Mouse (Mus musculus) midbrain, embryonic 14.5 days (tissue): ENCODE measurements at regions not wholly inside any gene's neighbourhood (a gene's known extent, or its start where the extent isn't known, plus 50 kb on each side); places are given as distances from the start of the nearest gene placed in this dataset.

Experiments used
- ATAC-seq: fragments of 200-750 bp; cut with Nextera tagmentation; 2 replicates; pipeline ENCODE4 v1.8.0; 2017; ENCODE audit warnings: moderate number of reproducible peaks, moderate library complexity; ENCODE audit not compliant: low FRiP score, low TSS enrichment
- DNase-seq: peaks from one replicate; pipeline ENCODE4 v3.0.0-alpha.2; 2015
- H3K27ac ChIP-seq: fragments of 300-500 bp; sonication (generic); replicated peaks from 2 replicates; pipeline ENCODE4 v1.5.1; 2014; ENCODE audit warnings: mild to moderate bottlenecking, low read depth, low read length, moderate library complexity
- H3K27me3 ChIP-seq: fragments of 300-500 bp; sonication (generic); 2 replicates; pipeline ENCODE4 v1.6.1; 2014; ENCODE audit warnings: low read length, control low read depth, mixed read lengths; ENCODE audit not compliant: control insufficient read depth, insufficient read depth
- H3K36me3 ChIP-seq: fragments of 300-500 bp; sonication (generic); 2 replicates; pipeline ENCODE4 v1.6.1; 2014; ENCODE audit warnings: low read length, control low read depth; ENCODE audit not compliant: control insufficient read depth, insufficient read depth
- H3K4me1 ChIP-seq: fragments of 300-500 bp; sonication (generic); 2 replicates; pipeline ENCODE4 v1.6.1; 2014; ENCODE audit warnings: mild to moderate bottlenecking, antibody characterized with exemption, low read length, control low read depth; ENCODE audit not compliant: control insufficient read depth, insufficient read depth
- H3K4me2 ChIP-seq: fragments of 300-500 bp; sonication (generic); 2 replicates; pipeline ENCODE4 v1.6.1; 2014; ENCODE audit warnings: mild to moderate bottlenecking, low read length, moderate library complexity
- H3K4me3 ChIP-seq: fragments of 300-500 bp; sonication (generic); replicated peaks from 2 replicates; pipeline ENCODE4 v1.5.1; 2014; ENCODE audit warnings: low read depth, low read length
- H3K9ac ChIP-seq: fragments of 300-500 bp; sonication (generic); replicated peaks from 2 replicates; pipeline ENCODE4 v1.6.1; 2014; ENCODE audit warnings: mild to moderate bottlenecking, low read length, moderate library complexity
- H3K9me3 ChIP-seq: fragments of 300-500 bp; sonication (generic); 2 replicates; pipeline ENCODE4 v1.6.1; 2016; ENCODE audit warnings: low read length, control low read depth, mixed read lengths; ENCODE audit not compliant: control insufficient read depth
- WGBS: fragments of 180-500 bp; shearing (Covaris S2); extraction: QIAGEN DNeasy Blood & Tissue Kit; methylation state at CpG from one replicate; pipeline ENCODE4 v1.1.7; 2014; 5-methylcytosine and 5-hydroxymethylcytosine counted together

DNA sequence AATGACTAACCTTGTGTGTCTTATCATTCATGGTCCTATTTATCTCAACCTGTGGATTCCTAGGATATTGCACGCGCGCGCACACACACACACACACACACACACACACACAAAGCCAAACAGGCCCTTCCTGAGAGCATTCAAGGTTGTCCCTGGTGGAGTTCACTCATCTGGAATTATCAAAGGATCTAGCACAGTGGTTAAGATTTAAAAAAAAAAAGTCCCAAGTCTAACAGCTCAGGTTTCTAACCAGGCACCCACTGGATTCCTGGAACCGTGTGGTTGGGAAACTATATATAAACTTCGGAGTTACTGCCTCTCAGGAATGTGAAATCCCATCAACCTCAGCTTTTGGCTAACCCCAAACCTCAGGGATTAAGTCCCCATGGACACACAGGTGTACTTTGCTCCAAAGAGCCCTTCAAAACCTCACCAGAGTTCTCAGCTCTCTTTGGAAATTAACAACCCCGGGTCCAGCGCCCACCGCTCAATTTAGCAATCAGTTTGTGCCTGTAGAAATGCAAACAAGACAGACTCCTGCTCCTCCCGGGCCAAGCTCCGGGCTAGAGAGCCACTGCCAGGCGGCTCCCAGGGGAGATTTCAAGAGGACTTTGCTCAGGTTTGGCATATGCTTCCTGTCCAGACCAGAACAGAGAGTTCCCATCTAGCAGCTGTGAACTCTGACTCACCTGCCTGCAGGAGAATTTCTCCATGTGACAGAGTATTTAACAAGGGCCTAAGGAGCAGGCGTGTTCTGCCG, 320.1 kb upstream of the Jarid2 start:
- Histone ChIP-seq H3K4me3 (no peak overlapping the region), H3K27ac (no peak overlapping the region), H3K9me3 (no peaks in the 10 kb centered on the region), H3K27me3 (no peaks in the 10 kb centered on the region), H3K4me1 (no peaks in the 10 kb centered on the region), H3K9ac (no peak overlapping the region), H3K4me2 (no peak overlapping the region), H3K36me3 (no peaks in the 10 kb centered on the region)
- 75% methylated on average over 14 of the region's 14 CpGs for WGBS
- no peak for ATAC-seq
- DNase-seq, result no peak

DNA sequence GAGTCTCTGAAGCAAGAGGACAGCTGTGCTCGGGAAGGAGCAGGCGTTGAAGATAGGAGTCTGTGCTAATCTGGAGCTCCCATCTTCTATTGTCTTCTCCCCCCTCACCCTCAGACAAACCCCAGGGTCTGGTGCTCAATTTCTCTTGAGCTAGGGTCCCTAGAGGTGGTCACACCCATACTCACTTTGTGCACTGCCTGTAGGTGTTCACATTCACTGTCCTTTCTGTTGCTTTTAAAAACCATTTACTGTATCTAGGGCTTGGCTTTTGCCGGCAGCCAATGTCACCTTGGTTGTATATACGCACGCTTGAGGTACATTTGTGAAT, 319.6 kb upstream of the Jarid2 start:
- WGBS, result 88% methylated on average over 5 of the region's 5 CpGs
- Histone ChIP-seq H3K27me3 (no peaks in the 10 kb centered on the region), H3K4me2 (no peak overlapping the region), H3K9me3 (no peaks in the 10 kb centered on the region), H3K9ac (no peak overlapping the region), H3K4me3 (no peak overlapping the region), H3K36me3 (no peaks in the 10 kb centered on the region), H3K27ac (no peak overlapping the region), H3K4me1 (no peaks in the 10 kb centered on the region)
- DNase-seq, result no peak
- ATAC-seq, result no peak

DNA sequence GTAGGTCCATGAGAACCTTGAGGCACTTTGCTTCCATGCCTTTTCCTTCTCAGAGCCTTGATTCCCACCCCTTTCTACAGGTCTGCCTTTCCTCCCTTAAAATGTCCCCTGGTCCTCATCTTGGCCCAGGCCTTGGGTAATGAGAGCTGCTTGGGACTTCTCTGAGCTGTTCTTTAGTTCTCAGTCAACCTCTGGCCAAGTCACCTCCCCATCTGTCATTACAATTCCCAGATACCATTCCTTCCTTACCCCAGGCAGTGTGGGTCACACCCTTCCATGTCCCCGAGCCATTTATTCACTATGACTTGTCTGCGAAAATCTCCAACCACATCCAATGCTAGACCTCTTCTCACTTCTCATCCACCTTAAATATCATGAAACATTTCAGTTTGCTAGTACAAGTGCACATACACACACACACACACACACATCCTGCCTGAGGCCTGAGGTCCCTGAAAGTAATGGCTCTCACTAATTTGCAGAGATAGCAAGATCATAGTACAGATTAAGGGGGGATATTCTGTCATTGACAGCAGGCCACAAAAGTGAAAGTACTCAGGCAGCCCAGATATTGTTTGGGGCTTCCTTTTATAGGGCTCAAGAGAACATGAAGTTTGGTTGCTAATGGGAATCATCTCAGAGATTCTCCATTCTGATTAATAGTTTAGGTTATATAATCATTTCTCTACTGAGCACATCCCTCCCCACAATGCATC, 317.3 kb upstream of the Jarid2 start:
- Histone ChIP-seq H3K27me3 (no peaks in the 10 kb centered on the region), H3K4me2 (no peak overlapping the region), H3K27ac (no peak overlapping the region), H3K36me3 (no peaks in the 10 kb centered on the region), H3K4me1 (0 out of 2 replicates have a peak, but pooled peaks cover under 1% of the 10 kb centered on the region), H3K9me3 (no peaks in the 10 kb centered on the region), H3K9ac (no peak overlapping the region), H3K4me3 (no peak overlapping the region)
- no peak for DNase-seq
- 94% methylated on average over 2 of the region's 2 CpGs for WGBS
- no peak for ATAC-seq

DNA sequence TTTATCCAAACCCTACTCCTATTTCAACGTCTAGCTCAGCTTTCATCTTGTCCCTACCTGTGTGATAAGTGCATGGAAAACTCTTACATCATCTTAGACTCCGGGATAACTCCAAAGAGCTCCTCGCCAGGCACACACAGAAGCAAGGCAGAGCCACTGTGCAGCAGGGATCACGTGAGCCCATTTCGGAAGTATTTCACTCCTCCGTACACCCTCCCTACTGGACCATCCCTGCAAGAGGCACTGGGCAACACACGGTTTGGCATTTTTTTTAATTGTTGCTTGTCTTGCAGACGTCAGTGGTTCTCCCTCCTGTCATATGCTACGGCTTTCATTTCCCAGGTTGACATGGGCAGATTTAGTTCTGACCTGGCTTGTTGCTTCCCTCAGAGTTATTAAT, 316.0 kb upstream of the Jarid2 start:
- Histone ChIP-seq H3K27ac (no peak overlapping the region), H3K9ac (no peak overlapping the region), H3K27me3 (no peaks in the 10 kb centered on the region), H3K4me1 (0 out of 2 replicates have a peak, but pooled peaks cover 5% of the 10 kb centered on the region), H3K9me3 (no peaks in the 10 kb centered on the region), H3K4me2 (no peak overlapping the region), H3K36me3 (no peaks in the 10 kb centered on the region), H3K4me3 (no peak overlapping the region)
- WGBS, result 87% methylated on average over 9 of the region's 9 CpGs
- DNase-seq, result no peak
- ATAC-seq, result no peak

DNA sequence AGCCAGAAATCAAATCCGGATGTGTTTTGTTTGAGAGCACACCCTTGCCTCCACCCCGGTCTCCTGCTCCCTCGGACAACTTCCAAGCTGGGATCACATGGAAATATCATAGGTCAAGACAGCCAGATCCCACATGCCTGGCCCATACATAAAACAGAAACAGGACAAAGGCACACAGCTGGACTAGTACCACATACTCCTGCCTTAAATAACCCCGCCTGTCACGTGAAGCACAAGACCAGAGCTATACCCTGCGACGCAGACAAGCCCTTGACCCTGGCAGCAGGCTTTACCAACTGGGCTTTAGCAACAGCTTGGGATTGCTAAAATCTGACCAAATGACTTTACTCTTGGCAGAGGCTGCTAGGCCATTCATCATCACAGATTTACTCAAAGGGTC, 313.3 kb upstream of the Jarid2 start:
- Histone ChIP-seq H3K27me3 (no peaks in the 10 kb centered on the region), H3K27ac (no peak overlapping the region), H3K4me2 (no peak overlapping the region), H3K9me3 (no peaks in the 10 kb centered on the region), H3K36me3 (no peaks in the 10 kb centered on the region), H3K4me1 (0 out of 2 replicates have a peak, but pooled peaks cover 5% of the 10 kb centered on the region), H3K4me3 (no peak overlapping the region), H3K9ac (no peak overlapping the region)
- no peak for DNase-seq
- ATAC-seq, result no peak
- WGBS, result 84% methylated on average over 7 of the region's 7 CpGs

DNA sequence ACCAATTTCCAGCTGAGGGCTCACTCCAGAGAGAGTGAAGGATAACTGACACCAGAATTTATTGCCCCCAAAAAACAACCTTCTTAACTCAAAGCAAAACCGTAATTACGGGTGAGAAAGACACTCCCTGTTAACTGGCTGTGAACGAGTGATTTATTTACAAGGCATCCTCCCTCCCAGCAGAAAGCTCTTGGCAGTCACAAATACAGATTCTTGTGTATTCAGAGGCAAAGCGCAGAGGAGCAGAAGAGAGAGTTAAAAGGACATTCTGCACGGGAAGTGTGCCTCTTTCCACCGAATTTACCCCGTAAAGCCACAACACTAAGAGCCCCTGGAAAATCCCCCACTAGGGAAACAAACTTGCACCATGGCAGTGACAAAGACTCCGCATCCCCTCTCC, 312.3 kb upstream of the Jarid2 start:
- Histone ChIP-seq H3K27me3 (no peaks in the 10 kb centered on the region), H3K9ac (no peak overlapping the region; the same call in 1 of the 2 replicates), H3K4me1 (0 out of 2 replicates have a peak, but pooled peaks cover 5% of the 10 kb centered on the region), H3K4me2 (no peak overlapping the region), H3K27ac (no peak overlapping the region), H3K9me3 (no peaks in the 10 kb centered on the region), H3K4me3 (no peak overlapping the region), H3K36me3 (no peaks in the 10 kb centered on the region)
- ATAC-seq (no peak), DNase-seq (peak; percentile 27)
- 6% methylated on average over 8 of the region's 8 CpGs for WGBS

DNA sequence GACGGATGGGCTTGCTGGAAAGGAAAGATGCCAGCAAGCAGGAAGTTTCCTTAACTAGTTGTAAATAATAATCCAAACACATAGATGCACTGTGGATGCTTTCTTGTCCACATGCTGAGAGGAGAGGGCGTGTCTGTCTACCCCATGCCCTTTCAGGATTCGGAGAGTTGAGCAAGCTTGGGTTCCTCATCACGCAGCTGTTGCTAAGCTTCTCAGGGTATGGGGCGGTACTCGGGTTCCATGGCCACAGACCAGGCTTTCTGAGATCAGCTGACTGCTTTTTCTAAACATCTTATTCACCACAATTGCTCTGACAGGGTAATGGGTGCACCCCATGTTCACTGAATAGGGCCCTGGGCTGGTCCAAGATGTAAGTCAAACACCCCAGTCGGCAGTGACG, 310.2 kb upstream of the Jarid2 start:
- WGBS, result 79% methylated on average over 8 of the region's 8 CpGs
- no peak for DNase-seq
- no peak for ATAC-seq
- H3K4me3 ChIP-seq, result no peak overlapping the region
- H3K4me1 ChIP-seq, result 0 out of 2 replicates have a peak, but pooled peaks cover 5% of the 10 kb centered on the region
- H3K27ac ChIP-seq, result no peak overlapping the region
- no peak overlapping the region for H3K9ac ChIP-seq
- no peaks in the 10 kb centered on the region for H3K27me3 ChIP-seq
- no peak overlapping the region for H3K4me2 ChIP-seq
- no peaks in the 10 kb centered on the region for H3K36me3 ChIP-seq
- no peaks in the 10 kb centered on the region for H3K9me3 ChIP-seq

DNA sequence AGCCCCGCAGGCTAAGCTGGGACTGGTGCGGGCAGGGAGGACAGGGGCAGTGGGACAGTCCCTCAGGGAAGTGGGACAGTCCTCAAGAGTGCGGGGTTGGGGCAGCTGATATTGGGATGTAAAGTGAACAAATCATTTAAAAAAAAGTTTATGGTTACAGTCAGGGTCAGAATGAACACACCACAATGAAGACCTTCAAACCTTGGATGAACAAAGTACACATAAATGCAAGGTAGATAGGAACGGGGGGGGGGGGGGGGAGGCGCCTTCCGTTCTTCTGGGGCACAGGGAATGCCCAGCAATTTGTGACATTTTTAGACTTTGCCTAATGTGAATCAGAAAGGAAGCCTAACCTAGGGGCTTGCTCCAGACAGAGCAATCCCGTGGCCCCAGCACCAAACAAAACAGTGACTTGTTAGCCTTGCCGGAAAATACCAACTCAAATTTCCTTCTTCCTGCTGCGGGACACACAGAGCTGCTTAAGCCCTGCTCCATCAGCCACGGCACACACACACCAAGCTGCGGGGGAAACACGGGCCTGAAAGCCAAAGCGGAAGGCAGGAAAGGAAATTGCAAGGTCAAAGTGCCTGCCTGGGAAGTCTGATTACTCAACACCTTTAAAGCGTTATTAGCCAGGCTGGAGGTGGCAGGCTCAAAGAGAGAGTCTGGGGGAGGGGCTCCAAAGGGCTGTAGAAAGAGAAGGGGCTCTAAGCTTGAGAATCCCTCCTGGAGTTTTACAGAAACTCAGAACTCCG, 309.6 kb upstream of the Jarid2 start:
- H3K4me1 ChIP-seq, result 0 out of 2 replicates have a peak, but pooled peaks cover 5% of the 10 kb centered on the region
- ATAC-seq (no peak), DNase-seq (peak; percentile 46)
- no peaks in the 10 kb centered on the region for H3K9me3 ChIP-seq
- 25% methylated on average over 14 of the region's 15 CpGs for WGBS
- H3K27me3 ChIP-seq, result no peaks in the 10 kb centered on the region
- peak overlapping the region; percentile 28 for H3K4me2 ChIP-seq
- no peak overlapping the region for H3K27ac ChIP-seq
- no peaks in the 10 kb centered on the region for H3K36me3 ChIP-seq
- H3K4me3 ChIP-seq, result no peak overlapping the region
- H3K9ac ChIP-seq, result no peak overlapping the region
